Mouse (Mus musculus) right cerebral cortex, postnatal 25 days (tissue): ENCODE data around the gene Platr25.
"Not testable (repeated sequence)": the region's sequence is repeated elsewhere in the genome, so short reads cannot be mapped to it uniquely, and the experiment has no call there.

Experiments
- DNase-seq: peaks from one replicate; pipeline ENCODE4 v3.0.0; 2022

The Platr25 gene

DNA sequence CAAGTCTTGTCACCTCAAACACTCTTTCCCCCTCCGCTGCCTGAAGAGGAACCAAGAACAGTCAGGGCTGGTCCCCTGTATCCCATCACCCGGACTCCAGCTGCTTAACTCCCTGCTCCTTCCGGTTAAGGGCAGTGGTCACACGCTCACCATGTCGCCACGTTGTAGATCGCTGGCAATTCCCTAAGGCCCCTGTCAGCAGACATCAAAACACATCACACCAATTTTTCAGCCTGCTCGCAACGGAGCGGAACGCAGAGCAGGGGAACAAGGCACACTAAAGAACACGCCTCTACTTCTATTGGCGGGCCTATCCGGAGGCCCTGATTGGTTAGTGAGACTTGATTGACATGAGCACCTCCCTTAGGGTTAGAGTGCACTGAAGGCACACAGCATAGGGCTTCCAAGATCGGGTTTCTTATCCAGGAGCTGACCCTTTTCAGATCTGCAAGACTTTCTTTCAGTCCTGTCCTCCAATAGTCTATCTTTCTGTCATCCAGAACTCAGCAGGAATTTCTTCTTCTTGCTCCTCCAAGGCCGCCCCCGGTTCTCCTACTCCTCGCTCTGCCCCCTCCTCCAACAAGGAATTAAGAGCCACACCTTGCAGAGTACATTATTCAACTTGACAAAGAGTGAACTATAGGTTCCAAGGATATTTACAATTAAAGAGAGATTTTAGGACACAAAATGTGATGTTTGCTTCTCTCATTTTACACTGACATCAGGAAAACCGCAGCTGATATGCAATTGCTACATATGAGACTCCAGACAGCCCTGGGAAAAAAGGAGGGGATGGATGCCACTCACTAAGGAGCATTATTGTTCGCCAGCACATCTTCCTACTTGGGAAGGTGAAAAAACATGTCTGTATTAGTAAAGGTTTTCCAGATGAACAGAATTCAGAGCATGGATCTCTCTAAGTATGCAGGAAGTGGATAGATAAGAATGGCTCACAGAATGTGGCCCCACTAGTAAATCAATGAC is at the start of gene Platr25:
TSS of gene Platr25 (minus strand) at position 278 of the 984 bp plus-strand sequence.
- DNase-seq: peak; percentile 33

DNA sequence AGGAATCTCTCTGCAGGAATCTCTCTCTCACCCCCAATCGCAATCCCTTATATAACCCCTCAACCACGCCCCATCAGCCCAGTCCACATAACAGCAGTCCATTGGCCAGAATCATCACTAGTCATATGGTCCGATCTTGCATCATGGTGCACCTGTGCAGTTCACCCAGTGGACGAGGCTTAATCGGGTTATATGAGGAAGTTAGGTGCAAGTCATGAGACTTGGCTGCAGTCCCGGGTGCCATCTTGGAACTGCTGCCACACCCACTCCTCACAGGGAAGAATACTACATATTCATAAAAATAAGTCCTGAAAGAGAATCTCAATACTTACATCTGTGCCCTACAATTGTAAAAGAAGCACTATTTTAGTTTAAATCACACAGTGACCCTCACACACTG is 47.5 kb upstream of the Platr25 start:
- not testable (repeated sequence) for DNase-seq

DNA sequence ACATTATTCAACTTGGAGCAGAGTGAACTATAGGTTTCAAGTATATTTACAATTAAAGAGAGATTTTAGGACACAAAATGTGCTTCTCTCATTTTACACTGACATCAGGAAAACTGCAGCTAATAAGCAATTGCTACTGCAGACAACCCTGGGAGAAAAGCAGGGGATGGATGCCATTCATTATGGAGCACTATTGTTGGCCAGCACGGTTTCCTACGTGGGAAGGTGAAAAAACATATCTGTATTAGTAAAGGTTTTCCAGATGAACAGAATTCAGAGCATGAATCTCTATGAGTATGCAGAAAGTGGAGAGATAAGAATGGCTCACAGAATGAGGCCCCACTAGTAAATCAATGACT is 25.6 kb upstream of the Platr25 start:
- not testable (repeated sequence) for DNase-seq

DNA sequence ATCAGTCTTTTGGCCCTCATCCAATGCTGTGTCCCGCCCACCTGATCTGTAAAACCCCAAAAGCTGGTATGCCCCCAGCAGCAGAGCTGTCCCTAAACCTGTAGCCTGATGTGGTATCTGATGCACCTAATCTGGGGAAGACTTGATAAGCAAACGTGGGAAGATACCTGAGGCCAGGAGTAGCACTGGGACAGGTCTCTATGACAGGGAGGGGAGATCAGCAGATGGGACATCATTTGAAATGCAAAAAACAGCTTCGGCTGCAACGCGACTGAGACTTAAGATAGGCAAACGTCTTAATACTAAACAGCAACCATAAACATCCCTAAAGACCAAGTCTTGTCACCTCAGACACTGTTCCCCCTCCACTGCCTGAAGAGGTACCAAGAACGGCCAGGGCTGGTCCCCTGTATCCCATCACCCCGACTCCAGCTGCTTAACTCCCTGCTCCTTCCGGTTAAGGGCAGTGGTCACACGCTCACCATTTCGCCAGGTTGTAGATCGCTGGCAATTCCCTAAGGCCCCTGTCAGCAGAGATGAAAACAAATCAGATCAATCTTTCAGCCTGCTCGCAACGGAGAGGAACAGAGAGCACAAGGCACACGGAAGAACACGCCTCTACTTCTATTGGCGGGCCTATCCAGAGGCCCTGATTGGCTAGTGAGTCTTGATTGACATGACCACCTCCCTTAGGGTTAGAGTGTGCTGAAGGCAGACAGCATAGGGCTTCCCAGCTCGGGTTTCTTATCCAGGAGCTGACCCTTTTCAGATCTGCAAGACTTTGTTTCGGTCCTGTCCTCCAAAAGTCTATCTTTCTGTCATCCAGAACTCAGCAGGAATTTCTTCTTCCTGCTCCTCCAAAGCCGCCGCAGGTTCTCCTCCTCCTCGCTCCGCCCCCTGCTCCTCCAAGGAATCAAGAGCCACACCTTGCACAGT is 25.0 kb upstream of the Platr25 start, which contains the start of gene Gm5141:
TSS of gene Gm5141 (minus strand) at position 610 of the 936 bp plus-strand sequence.
- peak; percentile 70 for DNase-seq

DNA sequence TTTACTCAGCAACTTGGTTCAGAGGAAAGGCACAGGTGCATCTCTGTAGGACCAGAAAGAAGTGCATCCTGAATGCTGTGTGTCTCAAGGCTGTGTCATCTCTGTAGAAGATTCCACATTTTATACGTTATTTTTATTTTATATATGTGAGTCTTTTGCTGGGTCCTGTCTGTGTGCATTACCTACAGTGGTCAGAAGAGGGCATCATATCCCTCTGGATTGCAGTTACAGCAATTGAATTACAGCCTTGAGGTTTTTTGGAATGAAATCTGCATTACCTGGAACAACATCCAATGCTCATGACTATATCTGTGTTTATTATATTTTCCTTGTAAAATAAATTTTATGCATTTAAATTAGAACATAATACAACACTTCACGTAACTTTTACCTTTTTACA is 3.3 kb upstream of the Platr25 start:
- DNase-seq: peak; percentile 16

DNA sequence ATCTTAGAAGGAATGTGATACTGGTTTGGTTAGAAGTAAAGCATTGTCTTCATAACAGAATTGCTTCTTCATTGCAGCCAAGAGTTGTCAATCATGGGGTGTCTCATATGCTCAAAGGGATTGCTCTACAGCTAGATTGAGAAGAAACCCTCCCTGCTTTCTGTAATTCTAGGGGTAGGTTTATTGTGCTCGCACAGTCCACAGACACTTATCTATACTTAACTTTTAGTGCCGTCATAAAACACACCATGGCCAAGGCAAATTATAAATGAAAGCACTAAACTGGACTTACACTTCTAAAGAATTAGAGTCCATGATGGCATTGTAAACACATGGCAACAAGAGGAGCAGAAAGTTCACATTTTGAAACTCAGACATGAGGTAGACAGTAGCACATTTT is 27.2 kb downstream of the Platr25 start:
- no peak for DNase-seq

DNA sequence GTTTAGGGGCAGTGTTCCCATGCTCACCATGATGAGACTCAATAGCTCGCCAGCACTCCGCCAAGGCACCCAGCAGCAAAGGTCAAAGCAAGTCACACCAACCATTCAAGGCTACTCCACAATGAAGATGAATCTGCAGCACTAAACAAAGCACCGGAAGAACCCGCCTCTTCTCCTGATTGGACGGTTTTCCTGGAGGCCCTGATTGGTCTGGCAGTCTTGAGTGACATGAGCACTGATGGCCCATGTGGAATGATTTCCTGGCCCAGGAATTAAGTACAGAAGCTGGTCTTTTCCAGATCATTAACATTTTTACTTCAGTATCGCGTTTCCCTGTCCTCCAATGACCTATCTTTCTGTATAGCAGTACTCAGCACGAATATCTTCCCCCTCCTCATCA is 47.9 kb downstream of the Platr25 start:
- DNase-seq: not testable (repeated sequence)

DNA sequence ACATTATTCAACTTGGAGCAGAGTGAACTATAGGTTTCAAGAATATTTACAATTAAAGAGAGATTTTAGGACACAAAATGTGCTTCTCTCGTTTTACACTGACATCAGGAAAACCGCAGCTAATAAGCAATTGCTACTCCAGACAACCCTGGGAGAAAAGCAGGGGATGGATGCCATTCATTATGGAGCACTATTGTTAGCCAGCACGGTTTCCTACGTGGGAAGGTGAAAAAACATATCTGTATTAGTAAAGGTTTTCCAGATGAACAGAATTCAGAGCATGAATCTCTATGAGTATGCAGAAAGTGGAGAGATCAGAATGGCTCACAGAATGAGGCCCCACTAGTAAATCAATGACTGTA is 75.2 kb downstream of the Platr25 start:
- not testable (repeated sequence) for DNase-seq

DNA sequence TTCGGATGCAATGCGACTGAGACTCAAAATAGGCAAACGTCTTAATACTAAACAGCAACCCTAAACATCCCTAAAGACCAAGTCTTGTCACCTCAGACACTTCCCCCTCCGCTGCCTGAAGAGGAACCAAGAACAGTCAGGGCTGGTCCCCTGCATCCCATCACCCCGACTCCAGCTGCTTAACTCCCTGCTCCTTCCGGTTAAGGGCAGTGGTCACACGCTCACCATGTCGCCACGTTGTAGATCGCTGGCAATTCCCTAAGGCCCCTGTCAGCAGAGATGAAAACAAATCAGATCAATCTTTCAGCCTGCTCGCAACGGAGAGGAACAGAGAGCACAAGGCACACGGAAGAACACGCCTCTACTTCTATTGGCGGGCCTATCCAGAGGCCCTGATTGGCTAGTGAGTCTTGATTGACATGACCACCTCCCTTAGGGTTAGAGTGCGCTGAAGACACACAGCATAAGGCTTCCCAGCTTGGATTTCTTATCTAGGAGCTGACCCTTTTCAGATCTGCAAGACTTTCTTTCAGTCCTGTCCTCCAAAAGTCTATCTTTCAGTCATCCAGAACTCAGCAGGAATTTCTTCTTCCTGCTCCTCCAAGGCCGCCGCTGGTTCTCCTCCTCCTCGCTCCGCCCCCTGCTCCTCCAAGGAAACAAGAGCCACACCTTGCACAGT is 75.8 kb downstream of the Platr25 start:
- peak; percentile 50 for DNase-seq

DNA sequence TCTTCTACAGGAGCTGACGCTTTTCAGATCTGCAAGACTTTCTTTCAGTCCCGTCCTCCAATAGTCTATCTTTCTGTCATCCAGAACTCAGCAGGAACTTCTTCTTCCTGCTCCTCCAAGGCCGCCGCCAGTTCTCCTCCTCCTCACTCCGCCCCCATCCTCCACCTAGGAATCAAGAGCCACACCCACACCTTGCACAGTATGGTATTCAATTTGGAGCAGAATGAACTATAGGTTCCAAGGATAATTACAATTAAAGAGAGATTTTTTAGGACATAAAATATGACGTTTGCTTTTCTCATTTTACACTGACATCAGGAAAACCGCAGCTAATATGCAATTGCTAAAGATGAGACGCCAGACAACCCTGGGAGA is 107.2 kb downstream of the Platr25 start:
- no peak for DNase-seq

DNA sequence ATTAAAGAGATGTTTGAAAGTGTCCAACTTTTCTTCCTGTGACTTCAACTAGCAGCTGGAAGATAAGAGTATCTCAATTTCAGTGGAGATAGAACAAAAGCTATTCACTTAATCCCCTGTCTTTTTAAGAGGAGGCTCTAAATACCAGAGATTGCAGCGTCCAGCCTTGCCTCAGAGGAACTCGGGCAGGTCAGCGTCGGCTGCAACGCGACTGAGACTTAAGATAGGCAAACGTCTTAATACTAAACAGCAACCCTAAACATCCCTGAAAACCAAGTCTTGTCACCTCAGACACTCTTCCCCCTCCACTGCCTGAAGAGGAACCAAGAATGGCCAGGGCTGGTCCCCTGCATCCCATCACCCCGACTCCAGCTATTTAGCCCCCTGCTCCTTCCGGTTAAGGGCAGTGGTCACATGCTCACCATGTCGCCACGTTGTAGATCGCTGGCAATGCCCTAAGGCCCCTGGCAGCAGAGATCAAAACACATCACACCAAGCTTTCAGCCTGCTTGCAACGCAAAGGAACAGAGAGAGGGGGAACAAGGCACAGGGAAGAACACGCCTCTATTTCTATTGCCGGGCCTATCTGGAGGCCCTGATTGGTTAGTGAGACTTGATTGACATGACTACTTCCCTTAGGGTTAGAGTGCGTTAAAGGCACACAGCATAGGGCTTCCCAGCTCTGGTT is 107.7 kb downstream of the Platr25 start:
- peak; percentile 64 for DNase-seq

DNA sequence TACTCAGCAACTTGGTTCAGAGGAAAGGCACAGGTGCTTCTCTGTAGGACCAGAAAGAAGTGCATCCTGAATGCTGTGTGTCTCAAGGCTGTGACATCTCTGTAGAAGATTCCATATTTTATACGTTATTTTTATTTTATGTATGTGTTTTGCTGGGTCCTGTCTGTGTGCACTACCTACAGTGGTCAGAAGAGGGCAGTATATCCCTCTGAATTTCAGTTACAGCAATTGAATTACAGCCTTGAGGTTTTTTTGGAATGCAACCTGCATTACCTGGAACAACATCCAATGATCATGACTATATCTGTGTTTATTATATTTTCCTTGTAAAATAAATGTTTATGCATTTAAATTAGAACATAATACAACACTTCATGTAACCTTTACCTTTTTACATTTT is 133.4 kb downstream of the Platr25 start:
- DNase-seq: not testable (repeated sequence)

DNA sequence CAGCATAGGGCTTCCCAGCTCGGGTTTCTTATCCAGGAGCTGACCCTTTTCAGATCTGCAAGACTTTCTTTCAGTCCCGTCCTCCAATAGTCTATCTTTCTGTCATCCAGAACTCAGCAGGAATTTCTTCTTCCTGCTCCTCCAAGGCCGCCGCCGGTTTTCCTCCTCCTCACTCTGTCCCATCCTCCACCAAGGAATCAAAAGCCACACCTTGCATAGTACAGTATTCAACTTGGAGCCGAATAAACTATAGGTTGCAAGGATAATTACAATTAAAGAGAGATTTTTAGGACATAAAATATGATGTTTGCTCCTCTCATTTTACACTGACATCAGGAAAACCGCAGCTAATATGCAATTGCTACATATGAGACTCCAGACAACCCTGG is 136.2 kb downstream of the Platr25 start:
- DNase-seq: not testable (repeated sequence)

DNA sequence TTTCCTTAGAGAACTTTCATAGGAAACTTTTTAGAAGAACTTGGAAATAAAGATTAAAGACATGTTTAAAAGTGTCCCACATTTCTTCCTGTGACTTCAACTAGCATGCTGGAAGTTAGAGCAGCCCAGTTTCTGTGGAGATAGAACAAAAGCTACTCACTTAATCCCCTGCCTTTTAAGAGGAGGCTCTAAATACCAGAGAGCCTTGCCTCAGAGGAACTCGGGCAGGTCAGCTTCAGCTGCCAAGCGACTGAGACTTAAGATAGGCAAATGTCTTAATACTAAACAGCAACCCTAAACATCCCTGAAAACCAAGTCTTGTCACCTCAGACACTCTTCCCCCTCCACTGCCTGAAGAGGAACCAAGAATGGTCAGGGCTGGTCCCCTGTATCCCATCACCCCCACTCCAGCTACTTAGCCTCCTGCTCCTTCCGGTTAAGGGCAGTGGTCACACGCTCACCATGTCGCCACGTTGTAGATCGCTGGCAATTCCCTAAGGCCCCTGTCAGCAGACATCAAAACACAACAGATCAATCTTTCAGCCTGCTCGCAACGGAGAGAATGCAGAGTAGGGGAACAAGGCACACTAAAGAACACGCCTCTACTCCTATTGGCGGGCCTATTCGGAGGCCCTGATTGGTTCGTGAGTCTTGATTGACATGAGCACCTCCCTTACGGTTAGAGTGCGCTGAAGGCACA is 136.8 kb downstream of the Platr25 start, which contains the start of gene 6720489N17Rik:
TSS of gene 6720489N17Rik (minus strand) at position 606 of the 700 bp plus-strand sequence.
- DNase-seq: peak; percentile 67
